Mouse (Mus musculus) liver, postnatal 0 days (tissue): ENCODE results near the gene Crabp1.

ENCODE experiments used
- CTCF ChIP-seq: sonication (generic); IDR thresholded peaks from 2 replicates; pipeline ENCODE4 v1.5.1; 2016; ENCODE audit warnings: antibody characterized with exemption, low read depth
- EP300 ChIP-seq: IDR thresholded peaks from 2 replicates; pipeline ENCODE4 v1.6.1; 2016; ENCODE audit warnings: antibody characterized with exemption, low read depth, mild to moderate bottlenecking

- TF ChIP-seq CTCF (no peak), EP300 (no peak)
Measured at GRCm38 (mm10) chr9:54764561-54765217, at the start of gene Crabp1.
